Mouse (Mus musculus) olfactory bulb, adult 2 months (tissue): Measurements from ENCODE around the gene Nfic.

Experiments used
- CTCF ChIP-seq: fragments of 200-500 bp; IDR thresholded peaks from 2 replicates; pipeline ENCODE4 v1.5.1; 2012; ENCODE audit warnings: low read depth, mild to moderate bottlenecking, low read length, moderate library complexity; ENCODE audit not compliant: insufficient read depth
- POLR2A ChIP-seq: fragments of 200-500 bp; IDR thresholded peaks from 2 replicates; pipeline ENCODE4 v1.6.1; 2012; ENCODE audit warnings: mild to moderate bottlenecking, low read depth, low read length, moderate library complexity; ENCODE audit not compliant: insufficient read depth

GRCm38 (mm10) chr10:81350351-81351063 lies 104.9 kb downstream of the Nfic start, which contains the start of gene Hmg20b:
- peak; percentile 87 for TF ChIP-seq CTCF
- TF ChIP-seq POLR2A = no peak
